Mouse (Mus musculus) heart, embryonic 15.5 days (tissue): ENCODE data around the gene Prmt2. TPM values are rescaled to one million over a fixed set of nuclear protein-coding genes. Genes with fewer than 3 reads are reported as not detected.

Source experiments
- ATAC-seq: fragments of 200-750 bp; cut with Nextera tagmentation; replicated peaks from 2 replicates; pipeline ENCODE4 v1.8.0; 2017; ENCODE audit warnings: low read depth, moderate TSS enrichment; ENCODE audit not compliant: insufficient number of reproducible peaks, insufficient read depth, low FRiP score
- H3K27ac ChIP-seq: fragments of 300-500 bp; sonication (generic); 2 replicates; pipeline ENCODE4 v1.5.1; 2015; ENCODE audit warnings: mild to moderate bottlenecking, inconsistent platforms
- H3K27me3 ChIP-seq: fragments of 300-500 bp; sonication (generic); 2 replicates; pipeline ENCODE4 v1.6.1; 2015; ENCODE audit warnings: inconsistent platforms
- H3K36me3 ChIP-seq: fragments of 300-500 bp; sonication (generic); 2 replicates; pipeline ENCODE4 v1.6.1; 2015; ENCODE audit warnings: mild to moderate bottlenecking, inconsistent platforms
- H3K4me1 ChIP-seq: fragments of 300-500 bp; sonication (generic); replicated peaks from 2 replicates; pipeline ENCODE4 v1.6.1; 2015; ENCODE audit warnings: inconsistent platforms
- H3K4me2 ChIP-seq: fragments of 300-500 bp; sonication (generic); 2 replicates; pipeline ENCODE4 v1.6.1; 2015; ENCODE audit warnings: inconsistent platforms, mild to moderate bottlenecking, moderate library complexity
- H3K4me3 ChIP-seq: fragments of 300-500 bp; sonication (generic); 2 replicates; pipeline ENCODE4 v1.5.1; 2015; ENCODE audit warnings: mild to moderate bottlenecking, inconsistent platforms
- H3K9ac ChIP-seq: fragments of 300-500 bp; sonication (generic); 2 replicates; pipeline ENCODE4 v1.6.1; 2015; ENCODE audit warnings: mild to moderate bottlenecking, inconsistent platforms
- H3K9me3 ChIP-seq: fragments of 300-500 bp; sonication (generic); replicated peaks from 2 replicates; pipeline ENCODE4 v1.6.1; 2016; ENCODE audit warnings: inconsistent platforms
- WGBS: fragments of 180-500 bp; shearing (Covaris S2); methylation state at CpG from one replicate; pipeline ENCODE4 v1.1.7; 2015; ENCODE audit warnings: mixed read lengths; 5-methylcytosine and 5-hydroxymethylcytosine counted together
- microRNA counts: library from miRNA; unstranded; fragments of <30 nt; microRNA quantifications from one replicate; lab custom pipeline; 2016
- microRNA-seq: library from miRNA; unstranded; fragments of <30 nt; microRNA quantifications from one replicate; pipeline ENCODE4, GENCODE M21; 2016
- polyA plus RNA-seq: library from polyadenylated mRNA; unstranded; fragments of >200 nt; fragmentation: Nextera tagmentation; extraction: Ambion mirVana; gene quantifications from 2 replicates; pipeline ENCODE4 v1.2.1, GENCODE M21; 2015

Gene Prmt2
- polyA plus RNA-seq, 1 experiment from 2014 or later, result 49.4 TPM

DNA sequence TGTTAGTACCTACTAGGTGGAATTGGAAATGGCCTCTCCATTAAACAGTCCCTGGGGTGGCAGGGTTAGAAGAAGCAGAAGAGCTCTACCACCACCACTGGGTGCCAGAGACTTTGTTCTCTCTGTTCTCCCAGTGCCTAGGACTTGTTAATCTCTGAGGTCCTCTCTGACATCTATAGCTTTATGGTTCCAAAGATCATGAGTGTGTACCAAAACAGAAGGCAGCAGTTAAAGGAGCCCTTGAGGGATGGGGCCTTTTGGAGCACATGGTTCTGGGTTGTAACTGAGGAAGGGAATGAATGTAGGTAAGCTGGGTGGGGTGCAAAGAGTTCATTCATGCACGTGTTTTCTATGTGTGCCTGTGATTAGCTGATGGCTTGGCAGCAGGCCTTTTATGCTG is 79.7 kb downstream of the Prmt2 start:
- WGBS, result 59% methylated on average over 1 of the region's 1 CpGs
- no peak for ATAC-seq
- Histone ChIP-seq H3K9me3 (no peaks in the 10 kb centered on the region), H3K9ac (no peak overlapping the region), H3K36me3 (no peaks in the 10 kb centered on the region), H3K4me2 (no peak overlapping the region), H3K4me3 (no peak overlapping the region), H3K27ac (no peak overlapping the region), H3K27me3 (no peaks in the 10 kb centered on the region), H3K4me1 (no peaks in the 10 kb centered on the region)

DNA sequence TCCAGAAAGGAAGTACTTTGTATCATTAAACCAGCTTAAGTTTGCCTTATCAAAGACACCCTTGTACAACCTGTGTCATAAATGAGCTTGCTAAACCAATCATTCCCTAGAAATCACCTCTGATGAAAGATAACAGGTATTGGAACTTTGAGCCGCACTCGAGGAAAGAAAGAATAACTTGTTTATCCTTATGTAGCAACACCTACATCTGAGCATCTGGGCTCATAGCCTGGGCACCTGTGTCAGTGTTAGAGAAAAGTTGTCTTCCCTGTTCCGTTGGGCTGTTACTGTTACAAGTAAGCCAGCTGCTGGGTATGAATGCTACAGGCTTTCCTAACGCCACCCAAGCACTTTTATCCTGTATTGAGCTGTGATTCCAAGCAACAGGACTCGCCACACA is 80.1 kb downstream of the Prmt2 start:
- Histone ChIP-seq H3K9me3 (no peaks in the 10 kb centered on the region), H3K27ac (no peak overlapping the region), H3K27me3 (no peaks in the 10 kb centered on the region), H3K4me3 (no peak overlapping the region), H3K4me1 (no peaks in the 10 kb centered on the region), H3K36me3 (no peaks in the 10 kb centered on the region), H3K4me2 (no peak overlapping the region), H3K9ac (no peak overlapping the region)
- no peak for ATAC-seq
- 73% methylated on average over 5 of the region's 5 CpGs for WGBS

MicroRNA genes within 50 kb of the gene (microRNA counts, 519-probe panel; counts per million panel counts)
- 1,700 counts per million, percentile 11 among the panel's probes with 10 or more counts for microRNA mmu-miR-678 (lab: Ali Mortazavi, UCI)

Small RNA genes lying within 50 kb of the gene (microRNA-seq; reads per million reads assigned to microRNA genes)
- gene Mir678, result not detected

Other genes starting within 250 kb of the Prmt2 start
- gene Zfp280b, start 205.2 kb downstream of the Prmt2 start, polyA plus RNA-seq, result 10.1 and 14.0 TPM in 2 replicates
- not detected in 2 replicates for gene Slc5a4b, start 126.9 kb downstream of the Prmt2 start, polyA plus RNA-seq
- not detected in 2 replicates for gene Slc5a4a, start 90.4 kb downstream of the Prmt2 start, polyA plus RNA-seq
- gene S100b, start 16.0 kb upstream of the Prmt2 start, polyA plus RNA-seq, result 0.83 and 0.87 TPM in 2 replicates
- gene Dip2a, start 107.4 kb upstream of the Prmt2 start, polyA plus RNA-seq, result 8.6 and 10.3 TPM in 2 replicates
- not detected in 2 replicates for gene AC141477.1, start 202.6 kb upstream of the Prmt2 start, polyA plus RNA-seq
- gene Pcnt, start 204.9 kb upstream of the Prmt2 start, polyA plus RNA-seq, result 9.9 and 11.9 TPM in 2 replicates
- 0.09 TPM in 1 of 2 replicates, not detected in the other for gene 2610028H24Rik, start 211.2 kb upstream of the Prmt2 start, polyA plus RNA-seq
- gene Mcm3ap, start 231.1 kb upstream of the Prmt2 start, polyA plus RNA-seq, result 30.3 and 37.6 TPM in 2 replicates
- 4.5 and 5.1 TPM in 2 replicates for gene Ybey, start 231.2 kb upstream of the Prmt2 start, polyA plus RNA-seq